Mouse (Mus musculus) kidney, adult 11 months (tissue): ENCODE measurements around the gene Nup133.
A peak's percentile ranks its signal among the peaks of the same experiment; 100 is the strongest.
"Not testable (repeated sequence)": the region's sequence is repeated elsewhere in the genome, so short reads cannot be mapped to it uniquely, and the experiment has no call there.

Source experiments
- DNase-seq: peaks from one replicate; pipeline ENCODE4 v3.0.0; 2022

Gene Nup133

DNA sequence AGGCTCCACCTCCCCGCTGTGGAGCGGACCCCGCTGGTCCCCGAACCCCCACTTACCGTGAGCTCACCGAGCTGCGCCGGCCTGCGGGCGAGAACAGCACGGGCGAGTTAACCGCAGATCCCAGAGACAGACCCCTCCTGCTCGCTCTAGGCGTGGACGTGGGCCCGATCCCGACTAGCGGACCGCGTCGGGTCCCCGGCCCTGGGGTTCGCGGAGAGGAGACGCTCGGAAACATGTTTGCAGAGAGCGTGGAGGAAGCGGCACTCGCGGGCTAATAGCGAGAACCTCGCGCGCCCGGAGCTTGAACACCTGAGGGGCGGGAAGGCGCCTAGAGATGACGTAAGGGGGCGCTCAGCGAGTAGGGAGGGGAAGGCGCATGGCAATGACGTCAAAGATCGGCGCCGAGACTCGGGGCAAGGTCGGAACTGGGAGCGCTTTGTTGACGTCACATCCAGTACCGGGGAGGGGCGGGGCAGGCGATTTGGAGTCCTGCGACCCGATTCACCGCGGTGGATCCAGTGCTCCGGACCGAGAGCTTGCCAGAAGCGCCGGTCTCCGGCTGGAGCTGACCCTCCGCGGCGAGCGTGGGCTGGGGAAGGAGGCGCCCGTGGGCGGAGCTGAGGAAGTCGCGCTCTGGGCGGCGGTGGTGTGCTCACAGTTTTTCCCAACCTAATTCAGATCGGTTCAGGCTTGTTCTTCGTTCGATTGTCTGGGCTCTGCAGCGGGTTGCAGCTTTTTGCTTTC lies at the start of gene Nup133:
Nup133 (minus strand) TSS at position 324 of the 744 bp plus-strand sequence.
- peak; percentile 98 for DNase-seq

DNA sequence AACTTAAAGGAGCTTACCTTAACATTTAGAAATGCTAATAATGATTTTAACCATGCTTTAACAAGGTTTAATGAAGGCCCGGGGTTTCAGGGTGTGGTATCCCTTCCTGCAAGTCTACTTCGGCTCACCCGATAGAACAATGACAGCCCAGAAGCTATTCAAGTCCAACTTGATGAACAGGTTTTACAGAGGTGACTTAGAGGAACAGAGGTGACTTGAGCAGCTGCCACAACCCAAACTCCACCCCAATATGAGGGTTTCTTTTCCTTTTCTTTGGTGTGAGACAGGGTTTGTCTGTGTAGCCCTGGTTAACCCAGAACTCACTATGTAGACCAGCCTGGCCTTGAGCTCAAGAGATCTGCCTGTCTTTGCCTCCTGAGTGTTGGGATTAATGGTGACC lies 44.9 kb upstream of the Nup133 start:
- no peak for DNase-seq

- DNase-seq, result no peak
Observed at GRCm38 (mm10) chr8:123993597-123993996, 44.5 kb upstream of the Nup133 start.

DNA sequence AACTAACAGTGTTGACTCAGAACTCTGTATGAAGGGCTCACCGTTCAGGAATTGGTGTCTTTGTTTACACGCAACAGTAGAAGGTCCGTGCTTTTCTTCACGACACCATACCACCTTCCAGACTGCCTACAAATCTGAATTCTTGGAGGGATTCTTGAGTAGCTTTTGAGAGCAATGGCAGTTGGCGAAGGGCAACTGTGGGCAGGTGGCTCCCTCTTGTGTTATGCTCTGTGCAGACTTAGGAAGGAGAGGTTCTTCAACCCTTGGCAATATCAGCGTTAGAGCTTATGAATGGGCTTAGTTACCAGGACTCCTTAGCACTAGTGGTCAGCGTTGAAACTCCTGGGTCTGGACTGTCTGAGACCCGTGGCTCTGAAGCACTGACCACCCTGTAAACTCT lies 43.5 kb upstream of the Nup133 start:
- DNase-seq, result no peak

DNA sequence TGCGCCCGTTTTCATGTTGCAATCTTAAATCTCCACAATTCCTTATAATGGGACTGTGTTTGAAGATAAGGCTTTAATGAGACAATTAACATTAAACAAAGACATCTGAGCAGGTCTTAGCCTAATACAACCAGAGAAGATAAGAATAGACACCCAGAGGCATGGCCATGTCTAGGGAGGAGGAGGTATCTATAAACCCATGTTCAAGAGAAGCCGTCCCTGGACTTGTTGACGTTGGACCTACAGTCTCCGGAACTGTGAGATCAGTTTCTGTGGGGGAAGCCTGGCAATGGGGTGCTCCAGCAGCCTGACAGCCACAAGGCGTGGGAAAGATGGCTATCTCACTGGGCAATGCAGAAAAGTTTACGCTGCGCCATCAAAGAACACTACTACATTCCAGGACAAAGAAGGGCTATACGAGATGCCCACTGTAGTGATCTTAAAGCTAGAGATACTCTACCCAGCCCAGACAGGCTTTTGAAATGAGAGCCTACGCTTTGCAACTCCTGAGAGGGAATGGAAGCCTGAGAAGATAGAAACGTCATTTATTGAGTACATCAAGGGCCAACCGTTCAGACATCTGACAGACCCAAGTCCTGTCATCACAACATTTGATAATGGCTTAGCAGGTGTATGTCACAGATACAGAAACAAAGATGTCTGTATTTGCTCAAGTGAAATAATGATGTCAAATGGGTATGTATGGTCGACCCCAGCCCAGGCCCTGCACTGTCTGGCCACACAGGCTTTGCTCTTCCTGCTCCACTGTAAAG lies 41.4 kb upstream of the Nup133 start:
- DNase-seq, result no peak

DNA sequence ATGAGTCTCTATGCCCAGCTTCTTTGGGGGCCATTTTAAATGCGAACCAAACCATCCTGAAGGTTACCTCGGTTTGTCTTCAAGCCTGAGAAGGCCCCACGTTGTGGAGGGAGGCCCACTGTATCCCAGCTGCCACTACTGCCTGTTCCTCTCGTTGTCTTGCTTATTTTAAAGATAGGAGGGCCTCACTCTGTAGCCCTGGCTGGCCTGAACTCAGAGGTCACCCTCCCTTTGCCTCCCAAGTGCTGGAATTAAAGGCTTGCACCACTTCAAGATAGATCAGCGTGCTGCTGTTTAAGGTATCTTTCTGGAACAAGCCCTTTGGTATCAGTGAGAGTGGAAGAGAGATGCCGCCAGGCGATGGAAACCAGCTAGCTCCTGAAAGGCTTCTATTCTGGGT lies 40.1 kb upstream of the Nup133 start:
- DNase-seq, result no peak

- DNase-seq, result no peak
Observed at GRCm38 (mm10) chr8:123988605-123989038, 39.6 kb upstream of the Nup133 start.

GRCm38 (mm10) chr8:123982826-123983400 lies 33.8 kb upstream of the Nup133 start, which contains the start of gene Abcb10:
Gene Abcb10 (minus strand): TSS chr8:123983122.
- peak; percentile 96 for DNase-seq

DNA sequence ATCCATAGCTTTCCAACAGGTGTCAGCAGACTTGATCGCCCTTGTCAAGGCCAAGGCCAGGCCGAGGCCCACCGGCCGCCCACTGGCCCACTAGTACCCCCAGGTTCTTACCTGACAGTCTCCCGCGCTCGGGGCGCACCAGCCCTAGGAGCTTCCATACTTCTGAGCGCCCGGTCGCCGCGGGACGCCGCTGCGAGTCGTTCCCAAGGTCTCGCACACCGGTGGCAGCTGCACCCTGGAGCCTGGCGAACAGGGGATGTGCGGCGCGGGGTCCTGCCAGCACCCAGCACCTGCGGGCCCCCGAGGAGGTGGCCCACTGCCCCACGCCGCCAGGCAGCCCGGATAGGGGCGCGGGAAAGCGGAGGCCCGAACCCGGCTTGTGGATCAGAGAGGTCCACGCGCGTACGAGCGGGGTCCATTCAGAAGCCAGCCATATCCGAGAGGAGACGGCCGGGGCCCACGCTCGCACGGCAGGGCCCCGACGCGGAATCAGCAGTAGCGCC lies 33.3 kb upstream of the Nup133 start:
- DNase-seq, result peak; percentile 40

GRCm38 (mm10) chr8:123981674-123982073 lies 32.6 kb upstream of the Nup133 start:
- no peak for DNase-seq

GRCm38 (mm10) chr8:123980239-123980638 lies 31.2 kb upstream of the Nup133 start:
- no peak for DNase-seq

GRCm38 (mm10) chr8:123978926-123979325 lies 29.9 kb upstream of the Nup133 start:
- no peak for DNase-seq

GRCm38 (mm10) chr8:123978166-123978838 lies 29.2 kb upstream of the Nup133 start:
- DNase-seq, result no peak

DNA sequence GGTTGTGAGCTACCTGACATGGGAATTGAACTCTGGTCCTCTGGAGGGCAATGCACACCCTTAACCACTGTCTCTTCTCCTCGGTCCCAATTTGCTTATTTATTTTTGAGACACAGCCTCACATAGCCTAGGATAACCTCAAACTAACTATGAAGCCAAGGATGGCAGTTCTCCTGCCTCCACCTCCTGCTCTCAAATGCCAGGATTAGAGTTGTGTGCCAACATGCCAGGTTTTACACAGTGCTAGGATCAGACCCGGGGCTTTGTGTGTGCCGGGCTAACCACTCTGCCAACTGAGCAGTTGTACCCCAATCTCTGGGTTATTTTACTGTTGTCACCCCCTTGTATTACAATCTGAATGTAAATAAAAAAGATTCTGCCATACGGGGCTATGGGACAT lies 28.4 kb upstream of the Nup133 start:
- DNase-seq, result no peak

GRCm38 (mm10) chr8:123973495-123973894 lies 24.4 kb upstream of the Nup133 start:
- peak; percentile 70 for DNase-seq

DNA sequence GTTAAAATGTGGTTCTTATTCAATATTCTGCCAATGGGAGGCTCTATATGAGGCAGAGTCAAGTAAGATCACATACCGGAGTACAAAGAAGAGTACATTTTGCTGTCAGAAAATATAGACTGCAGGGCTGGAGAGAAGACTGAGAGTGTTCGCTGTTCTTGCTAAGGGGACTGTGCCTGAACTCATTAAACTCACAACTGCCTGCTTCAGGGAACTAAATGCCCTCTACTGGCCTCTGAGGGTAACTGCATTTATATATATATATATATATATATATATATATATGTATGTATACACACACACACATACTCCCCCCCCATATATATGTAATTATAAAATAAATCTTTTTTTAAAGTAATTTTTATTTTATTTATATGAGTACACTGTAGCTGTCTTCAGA lies 17.8 kb upstream of the Nup133 start:
- no peak for DNase-seq

- no peak for DNase-seq
Observed at GRCm38 (mm10) chr8:123961371-123961770, 12.3 kb upstream of the Nup133 start.

DNA sequence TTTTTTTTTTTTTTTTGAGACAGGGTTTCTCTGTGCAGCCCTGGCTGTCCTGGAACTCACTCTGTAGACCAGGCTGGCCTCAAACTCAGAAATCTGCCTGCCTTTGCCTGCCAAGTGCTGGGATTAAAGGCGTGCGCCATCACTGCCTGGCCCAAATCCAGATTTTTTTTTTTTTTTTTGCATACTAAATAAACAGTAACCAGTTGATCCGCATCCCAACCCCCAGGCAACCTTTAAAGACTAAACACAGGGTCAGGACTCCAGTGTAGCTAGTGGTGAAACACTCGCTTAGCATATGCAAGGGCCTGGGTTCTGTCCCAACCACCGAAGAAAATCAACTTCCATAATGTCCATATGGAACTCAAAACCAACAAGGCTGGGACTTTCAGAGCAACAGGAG lies 11.5 kb upstream of the Nup133 start:
- not testable (repeated sequence) for DNase-seq

DNA sequence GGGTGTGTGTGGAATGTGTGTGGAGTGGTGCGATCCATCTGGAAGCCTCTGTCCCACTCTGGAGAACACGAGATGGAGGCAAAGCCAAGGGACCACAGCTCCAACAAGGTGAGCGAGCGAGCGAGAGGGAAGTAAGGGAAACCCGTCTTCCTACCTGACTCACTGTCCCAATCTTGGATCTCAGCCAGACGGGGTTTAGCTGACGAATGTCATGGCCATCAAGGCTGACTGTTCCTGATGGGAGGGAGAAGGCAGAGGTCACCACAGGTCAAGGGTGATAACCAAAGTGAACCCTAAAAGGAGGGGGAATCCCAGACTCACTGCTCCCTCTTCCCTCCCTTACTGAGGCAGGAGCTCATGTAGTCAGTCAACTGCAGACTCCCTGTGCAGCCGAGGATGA lies 11.0 kb upstream of the Nup133 start:
- DNase-seq, result no peak

DNA sequence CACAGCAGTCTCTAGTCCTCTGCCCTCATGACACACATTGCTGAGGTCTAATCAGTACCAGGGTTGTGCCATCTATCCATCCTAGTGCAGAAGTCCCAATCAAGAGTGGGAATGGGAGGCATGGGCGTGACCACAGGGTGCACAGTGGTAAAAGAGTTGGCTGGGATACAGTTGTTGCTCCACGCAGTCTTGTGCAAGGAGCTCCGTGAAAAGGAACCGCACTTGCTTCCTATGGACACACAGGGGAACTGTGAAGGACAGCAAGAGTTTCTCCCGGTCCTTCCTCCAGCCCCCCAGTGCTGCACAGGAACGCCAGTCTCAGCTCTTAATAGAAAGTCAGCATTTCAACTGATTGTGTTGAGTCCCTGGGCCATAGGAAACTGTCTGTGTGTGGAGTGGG lies 10.4 kb upstream of the Nup133 start:
- no peak for DNase-seq

DNA sequence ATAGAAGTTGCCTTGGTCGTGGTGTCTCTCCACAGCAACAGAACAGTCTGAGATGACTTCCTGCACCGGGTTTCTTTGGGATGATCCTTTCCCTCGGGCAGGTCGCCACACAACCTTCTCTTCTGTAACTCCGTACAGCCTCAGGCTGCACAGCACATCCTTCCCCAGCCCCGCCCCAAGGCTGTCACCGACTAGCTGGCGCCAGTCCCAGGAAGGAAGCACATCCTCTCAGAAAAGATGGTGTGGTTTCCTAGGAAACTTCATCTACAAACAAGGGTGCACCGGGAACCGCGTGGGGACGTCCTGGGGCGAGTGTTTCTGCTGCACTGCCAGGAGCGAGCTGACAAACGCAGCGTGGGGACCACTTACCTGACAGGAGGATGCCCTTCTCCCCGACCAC lies 9.1 kb upstream of the Nup133 start:
- DNase-seq, result no peak

DNA sequence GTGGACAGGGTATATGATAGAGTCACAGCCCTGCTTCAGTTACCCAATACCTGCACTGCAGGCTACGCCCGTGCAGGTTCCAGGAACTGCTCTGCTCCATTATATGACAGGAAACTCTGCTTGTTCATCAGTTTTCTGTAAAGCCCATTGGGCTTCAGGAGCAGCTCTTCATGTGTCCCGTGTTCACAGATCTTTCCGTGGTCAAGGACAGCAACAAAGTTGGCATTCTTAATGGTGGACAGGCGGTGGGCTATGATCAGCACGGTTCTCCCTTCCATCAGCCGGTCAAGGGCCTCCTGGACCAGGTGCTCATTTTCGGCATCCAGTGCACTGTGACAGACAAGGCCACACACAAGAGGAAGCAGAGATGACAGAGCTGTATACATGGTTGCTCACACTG lies 5.2 kb upstream of the Nup133 start:
- no peak for DNase-seq

DNA sequence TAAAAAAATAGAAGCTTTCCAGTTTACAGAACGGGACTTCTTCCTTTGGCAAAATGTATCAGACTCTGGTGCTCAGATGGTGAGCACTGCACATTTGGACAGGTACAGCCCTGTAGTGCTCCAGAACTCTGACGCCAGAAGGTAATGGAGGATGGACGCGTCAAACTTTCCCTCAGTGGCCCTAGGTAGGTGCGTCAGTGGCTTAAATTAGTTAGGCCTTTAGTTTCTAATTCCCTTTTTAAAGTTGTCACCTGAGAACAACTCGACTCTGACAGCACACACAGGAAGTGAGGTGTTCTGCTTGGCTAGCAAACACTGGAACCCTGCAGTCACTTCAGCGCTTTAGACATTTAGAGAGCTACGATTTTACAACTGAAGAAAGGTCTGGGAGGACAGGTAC lies 4.6 kb upstream of the Nup133 start:
- no peak for DNase-seq
